Mouse (Mus musculus): ENCODE measurements at regions not wholly inside any gene's neighbourhood (a gene's known extent, or its start where the extent isn't known, plus 50 kb on each side); places are given as distances from the start of the nearest gene placed in this dataset.

DNA sequence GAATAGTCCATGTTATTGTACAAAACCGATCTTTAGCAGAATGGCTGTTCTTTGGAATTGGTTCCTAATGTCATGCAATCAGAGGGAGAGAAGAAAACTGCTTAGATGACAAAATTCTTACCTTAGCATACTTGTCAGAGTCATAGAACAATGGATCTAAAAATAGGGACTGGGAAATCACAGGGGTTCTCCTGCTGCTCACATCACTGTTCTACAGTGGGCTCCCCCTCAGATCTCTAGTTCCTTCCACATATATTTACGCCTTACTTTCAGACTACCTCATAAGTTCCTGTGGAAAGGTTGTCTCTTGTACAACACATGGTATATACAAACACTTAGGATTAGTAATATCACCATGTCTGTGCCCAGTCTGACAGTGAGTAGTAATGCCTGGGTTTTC lies 495.9 kb upstream of the Gm10131 start:
- H3K27me3 ChIP-seq (ENCODE audit: control insufficient read depth, insufficient read depth, low read length), result no peaks in the 10 kb centered on the region
- no peak for ATAC-seq (replicated peaks; ENCODE audit: extremely low read depth, insufficient read depth, low FRiP score)
- H3K9me3 ChIP-seq (replicated peaks; ENCODE audit: control insufficient read depth, low read length), result 0 out of 2 replicates have a peak, but pooled peaks cover 3% of the 10 kb centered on the region
- 84% methylated on average over 2 of the region's 2 CpGs for WGBS
- H3K4me2 ChIP-seq (ENCODE audit: low read depth, low read length), result no peak overlapping the region
- H3K27ac ChIP-seq (ENCODE audit: low read length), result no peak overlapping the region
- no peaks in the 10 kb centered on the region for H3K36me3 ChIP-seq (ENCODE audit: control insufficient read depth, insufficient read depth)
- no peaks in the 10 kb centered on the region for H3K4me1 ChIP-seq (ENCODE audit: control insufficient read depth, insufficient read depth, low read length)
- no peak overlapping the region for H3K4me3 ChIP-seq (ENCODE audit: low read length)
- H3K9ac ChIP-seq (ENCODE audit: low read length), result no peak overlapping the region

GRCm38 (mm10) chr8:34605031-34605430 lies 493.5 kb upstream of the Gm10131 start:
- H3K27me3 ChIP-seq (ENCODE audit: control insufficient read depth, insufficient read depth, low read length), result no peaks in the 10 kb centered on the region
- H3K4me3 ChIP-seq (ENCODE audit: low read length), result no peak overlapping the region
- no peak overlapping the region for H3K4me2 ChIP-seq (ENCODE audit: low read depth, low read length)
- H3K36me3 ChIP-seq (ENCODE audit: control insufficient read depth, insufficient read depth), result no peaks in the 10 kb centered on the region
- WGBS, result 83% methylated on average over 2 of the region's 2 CpGs
- no peaks in the 10 kb centered on the region for H3K9me3 ChIP-seq (replicated peaks; ENCODE audit: control insufficient read depth, low read length)
- no peaks in the 10 kb centered on the region for H3K4me1 ChIP-seq (ENCODE audit: control insufficient read depth, insufficient read depth, low read length)
- no peak for ATAC-seq (replicated peaks; ENCODE audit: extremely low read depth, insufficient read depth, low FRiP score)
- no peak overlapping the region for H3K9ac ChIP-seq (ENCODE audit: low read length)
- no peak overlapping the region for H3K27ac ChIP-seq (ENCODE audit: low read length)

DNA sequence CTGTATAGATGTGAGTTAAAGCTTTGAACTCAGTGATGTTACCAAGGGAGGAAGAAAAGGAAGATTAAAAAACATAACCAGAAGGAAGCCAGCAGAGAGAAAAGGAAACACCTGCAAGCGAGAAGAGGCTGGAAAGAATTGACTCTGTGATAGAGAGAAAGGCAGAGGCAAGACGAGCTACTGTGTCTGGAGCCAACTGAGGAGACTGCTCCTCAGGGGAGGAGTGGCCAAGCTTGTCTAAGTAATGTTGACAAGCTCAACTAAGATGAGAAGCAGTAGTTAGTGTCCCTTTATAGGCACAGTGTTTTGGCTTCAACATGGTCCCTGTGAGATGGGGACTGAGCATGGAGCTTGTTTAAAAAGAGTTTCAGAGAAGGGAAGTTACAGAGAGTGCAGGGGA lies 493.0 kb upstream of the Gm10131 start:
- Histone ChIP-seq H3K27me3 (ENCODE audit: control insufficient read depth, insufficient read depth, low read length) (no peaks in the 10 kb centered on the region), H3K4me1 (ENCODE audit: control insufficient read depth, insufficient read depth, low read length) (no peaks in the 10 kb centered on the region), H3K4me3 (ENCODE audit: low read length) (no peak overlapping the region), H3K9ac (ENCODE audit: low read length) (no peak overlapping the region), H3K9me3 (replicated peaks; ENCODE audit: control insufficient read depth, low read length) (no peaks in the 10 kb centered on the region), H3K36me3 (ENCODE audit: control insufficient read depth, insufficient read depth) (no peaks in the 10 kb centered on the region), H3K27ac (ENCODE audit: low read length) (no peak overlapping the region), H3K4me2 (ENCODE audit: low read depth, low read length) (no peak overlapping the region)
- 50% methylated on average over 2 of the region's 2 CpGs for WGBS
- ATAC-seq (replicated peaks; ENCODE audit: extremely low read depth, insufficient read depth, low FRiP score), result no peak; the same call in 1 of the 2 replicates

- Histone ChIP-seq H3K27me3 (ENCODE audit: control insufficient read depth, insufficient read depth, low read length) (no peaks in the 10 kb centered on the region), H3K4me2 (ENCODE audit: low read depth, low read length) (no peak overlapping the region), H3K4me3 (ENCODE audit: low read length) (no peak overlapping the region), H3K9me3 (replicated peaks; ENCODE audit: control insufficient read depth, low read length) (no peaks in the 10 kb centered on the region), H3K27ac (ENCODE audit: low read length) (no peak overlapping the region), H3K4me1 (ENCODE audit: control insufficient read depth, insufficient read depth, low read length) (no peaks in the 10 kb centered on the region), H3K36me3 (ENCODE audit: control insufficient read depth, insufficient read depth) (no peaks in the 10 kb centered on the region), H3K9ac (ENCODE audit: low read length) (no peak overlapping the region)
- WGBS, result 73% methylated on average over 3 of the region's 3 CpGs
- no peak for ATAC-seq (replicated peaks; ENCODE audit: extremely low read depth, insufficient read depth, low FRiP score)
These were observed 490.0 kb upstream of the Gm10131 start for GRCm38 (mm10) chr8:34601426-34601953.

DNA sequence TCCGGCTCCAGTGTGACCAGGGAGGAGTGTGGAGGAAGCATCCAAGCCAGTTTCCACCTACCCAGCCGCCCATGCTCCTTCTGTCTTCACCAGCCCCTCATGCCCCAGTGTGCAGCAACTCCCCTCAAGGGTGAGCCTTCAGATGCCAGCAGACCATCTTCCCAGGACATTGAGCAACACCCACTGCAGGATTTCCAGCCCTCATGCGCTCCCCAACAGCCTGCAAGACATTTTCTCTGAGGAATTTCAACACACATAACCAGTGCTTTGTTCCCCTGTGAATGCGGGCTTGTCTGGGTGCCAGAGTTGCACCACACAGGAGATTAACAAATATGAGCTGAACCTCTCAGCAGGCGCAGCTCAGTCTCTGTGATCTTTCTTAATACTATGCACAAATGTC lies 489.3 kb upstream of the Gm10131 start:
- WGBS, result 62% methylated on average over 5 of the region's 5 CpGs
- Histone ChIP-seq H3K27me3 (ENCODE audit: control insufficient read depth, insufficient read depth, low read length) (no peaks in the 10 kb centered on the region), H3K9ac (ENCODE audit: low read length) (no peak overlapping the region), H3K4me3 (ENCODE audit: low read length) (no peak overlapping the region), H3K27ac (ENCODE audit: low read length) (no peak overlapping the region), H3K36me3 (ENCODE audit: control insufficient read depth, insufficient read depth) (no peaks in the 10 kb centered on the region), H3K9me3 (replicated peaks; ENCODE audit: control insufficient read depth, low read length) (no peaks in the 10 kb centered on the region), H3K4me1 (ENCODE audit: control insufficient read depth, insufficient read depth, low read length) (no peaks in the 10 kb centered on the region), H3K4me2 (ENCODE audit: low read depth, low read length) (no peak overlapping the region)
- no peak for ATAC-seq (replicated peaks; ENCODE audit: extremely low read depth, insufficient read depth, low FRiP score)

GRCm38 (mm10) chr8:34596593-34596992 lies 485.1 kb upstream of the Gm10131 start:
- H3K36me3 ChIP-seq (ENCODE audit: control insufficient read depth, insufficient read depth), result no peaks in the 10 kb centered on the region
- H3K9me3 ChIP-seq (replicated peaks; ENCODE audit: control insufficient read depth, low read length), result no peaks in the 10 kb centered on the region
- H3K27me3 ChIP-seq (ENCODE audit: control insufficient read depth, insufficient read depth, low read length), result no peaks in the 10 kb centered on the region
- no peaks in the 10 kb centered on the region for H3K4me1 ChIP-seq (ENCODE audit: control insufficient read depth, insufficient read depth, low read length)
- H3K4me3 ChIP-seq (ENCODE audit: low read length), result no peak overlapping the region
- no peak overlapping the region for H3K9ac ChIP-seq (ENCODE audit: low read length)
- WGBS, result 68% methylated on average over 5 of the region's 5 CpGs
- no peak overlapping the region for H3K27ac ChIP-seq (ENCODE audit: low read length)
- H3K4me2 ChIP-seq (ENCODE audit: low read depth, low read length), result no peak overlapping the region
- no peak for ATAC-seq (replicated peaks; ENCODE audit: extremely low read depth, insufficient read depth, low FRiP score)

GRCm38 (mm10) chr8:34590976-34591749 lies 479.6 kb upstream of the Gm10131 start:
- no peaks in the 10 kb centered on the region for H3K4me1 ChIP-seq (ENCODE audit: control insufficient read depth, insufficient read depth, low read length)
- H3K27me3 ChIP-seq (ENCODE audit: control insufficient read depth, insufficient read depth, low read length), result no peaks in the 10 kb centered on the region
- no peak overlapping the region for H3K4me3 ChIP-seq (ENCODE audit: low read length)
- H3K4me2 ChIP-seq (ENCODE audit: low read depth, low read length), result no peak overlapping the region
- no peak for ATAC-seq (replicated peaks; ENCODE audit: extremely low read depth, insufficient read depth, low FRiP score)
- no peak overlapping the region for H3K27ac ChIP-seq (ENCODE audit: low read length)
- 87% methylated on average over 8 of the region's 8 CpGs for WGBS
- H3K9ac ChIP-seq (ENCODE audit: low read length), result no peak overlapping the region
- no peaks in the 10 kb centered on the region for H3K9me3 ChIP-seq (replicated peaks; ENCODE audit: control insufficient read depth, low read length)
- H3K36me3 ChIP-seq (ENCODE audit: control insufficient read depth, insufficient read depth), result no peaks in the 10 kb centered on the region

DNA sequence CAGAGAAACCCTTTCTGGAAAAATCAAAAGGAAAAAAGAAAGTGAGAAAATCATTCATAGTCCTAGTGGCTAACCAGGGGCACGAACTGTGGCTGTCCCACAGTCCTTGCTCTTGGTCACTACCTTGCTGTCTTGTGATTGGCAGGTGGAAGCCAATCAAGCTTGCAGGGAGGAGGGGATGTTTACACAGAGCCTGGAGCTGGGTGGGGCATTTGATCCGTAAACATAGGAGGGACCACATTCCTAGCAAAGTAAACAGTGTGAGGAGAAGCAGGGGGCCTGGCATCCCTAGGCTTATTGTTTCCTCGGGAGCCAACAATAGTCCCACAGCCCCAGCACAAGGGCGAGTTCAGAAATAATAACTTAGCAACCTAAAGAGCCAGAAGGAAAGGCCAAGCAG lies 466.5 kb upstream of the Gm10131 start:
- Histone ChIP-seq H3K27ac (ENCODE audit: low read length) (no peak overlapping the region), H3K4me3 (ENCODE audit: low read length) (no peak overlapping the region), H3K9me3 (replicated peaks; ENCODE audit: control insufficient read depth, low read length) (no peaks in the 10 kb centered on the region), H3K9ac (ENCODE audit: low read length) (no peak overlapping the region), H3K4me2 (ENCODE audit: low read depth, low read length) (no peak overlapping the region), H3K36me3 (ENCODE audit: control insufficient read depth, insufficient read depth) (no peaks in the 10 kb centered on the region), H3K27me3 (ENCODE audit: control insufficient read depth, insufficient read depth, low read length) (no peaks in the 10 kb centered on the region), H3K4me1 (ENCODE audit: control insufficient read depth, insufficient read depth, low read length) (peaks cover 2% of the 10 kb centered on the region; the same call in 1 of the 2 replicates)
- 36% methylated on average over 4 of the region's 4 CpGs for WGBS
- ATAC-seq (replicated peaks; ENCODE audit: extremely low read depth, insufficient read depth, low FRiP score), result no peak

DNA sequence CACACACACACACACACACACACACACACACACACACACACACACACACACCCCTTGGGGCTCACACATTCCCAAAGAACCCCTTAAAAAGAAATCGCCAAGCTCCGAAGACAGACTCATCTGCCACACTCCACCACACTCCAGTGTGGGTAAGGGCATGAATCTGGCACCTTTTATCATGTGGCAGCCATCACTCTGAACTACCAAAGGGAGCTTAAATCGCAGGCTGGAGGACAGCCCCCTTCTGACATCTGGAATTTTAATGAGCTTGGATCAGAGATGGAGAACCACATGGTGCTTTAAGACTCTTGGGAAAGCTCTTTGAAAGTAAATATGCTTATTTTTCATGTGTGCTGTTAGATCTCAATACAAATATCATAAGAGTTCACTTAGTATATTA lies 462.5 kb upstream of the Gm10131 start:
- 69% methylated on average over 3 of the region's 3 CpGs for WGBS
- no peak overlapping the region for H3K4me2 ChIP-seq (ENCODE audit: low read depth, low read length)
- H3K27ac ChIP-seq (ENCODE audit: low read length), result no peak overlapping the region

More for the DNA sequence above, 462.5 kb upstream of the Gm10131 start:
- no peak for ATAC-seq (replicated peaks; ENCODE audit: extremely low read depth, insufficient read depth, low FRiP score)
- H3K4me3 ChIP-seq (ENCODE audit: low read length), result no peak overlapping the region
- H3K9me3 ChIP-seq (replicated peaks; ENCODE audit: control insufficient read depth, low read length), result no peaks in the 10 kb centered on the region
- H3K36me3 ChIP-seq (ENCODE audit: control insufficient read depth, insufficient read depth), result no peaks in the 10 kb centered on the region
- no peaks in the 10 kb centered on the region for H3K27me3 ChIP-seq (ENCODE audit: control insufficient read depth, insufficient read depth, low read length)
- H3K4me1 ChIP-seq (ENCODE audit: control insufficient read depth, insufficient read depth, low read length), result peaks cover 2% of the 10 kb centered on the region; the same call in 1 of the 2 replicates
- no peak overlapping the region for H3K9ac ChIP-seq (ENCODE audit: low read length)
